Mouse (Mus musculus) naive thymus-derived CD4-positive, alpha-beta T cell, adult 2 months (primary cell): Measurements from ENCODE around the gene Tob2.

Source experiments
- DNase-seq: peaks from one replicate; pipeline ENCODE4 v3.0.0-alpha.2; 2011; ENCODE audit warnings: low read depth

Gene Tob2

DNA sequence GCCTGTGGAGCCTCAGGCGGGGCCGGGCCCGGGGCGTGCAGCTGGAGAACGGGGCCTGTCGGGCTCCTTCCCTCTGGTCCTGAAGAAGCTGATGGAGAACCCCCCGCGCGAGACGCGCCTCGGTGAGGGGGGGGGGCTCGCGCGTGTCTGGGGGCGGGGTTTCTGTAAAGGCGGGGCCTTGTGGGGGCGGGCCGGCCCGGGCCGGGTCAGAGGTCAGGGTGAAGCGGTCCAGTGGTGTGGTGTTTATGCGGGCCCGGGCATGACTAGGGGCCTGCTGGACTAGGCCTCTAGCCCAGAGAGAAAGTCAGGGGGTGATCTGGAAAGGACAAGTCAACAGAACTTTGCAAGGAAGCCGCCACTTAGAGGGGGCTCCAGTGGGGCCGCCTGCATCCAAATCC, 47.0 kb downstream of the Tob2 start:
- DNase-seq = no peak

DNA sequence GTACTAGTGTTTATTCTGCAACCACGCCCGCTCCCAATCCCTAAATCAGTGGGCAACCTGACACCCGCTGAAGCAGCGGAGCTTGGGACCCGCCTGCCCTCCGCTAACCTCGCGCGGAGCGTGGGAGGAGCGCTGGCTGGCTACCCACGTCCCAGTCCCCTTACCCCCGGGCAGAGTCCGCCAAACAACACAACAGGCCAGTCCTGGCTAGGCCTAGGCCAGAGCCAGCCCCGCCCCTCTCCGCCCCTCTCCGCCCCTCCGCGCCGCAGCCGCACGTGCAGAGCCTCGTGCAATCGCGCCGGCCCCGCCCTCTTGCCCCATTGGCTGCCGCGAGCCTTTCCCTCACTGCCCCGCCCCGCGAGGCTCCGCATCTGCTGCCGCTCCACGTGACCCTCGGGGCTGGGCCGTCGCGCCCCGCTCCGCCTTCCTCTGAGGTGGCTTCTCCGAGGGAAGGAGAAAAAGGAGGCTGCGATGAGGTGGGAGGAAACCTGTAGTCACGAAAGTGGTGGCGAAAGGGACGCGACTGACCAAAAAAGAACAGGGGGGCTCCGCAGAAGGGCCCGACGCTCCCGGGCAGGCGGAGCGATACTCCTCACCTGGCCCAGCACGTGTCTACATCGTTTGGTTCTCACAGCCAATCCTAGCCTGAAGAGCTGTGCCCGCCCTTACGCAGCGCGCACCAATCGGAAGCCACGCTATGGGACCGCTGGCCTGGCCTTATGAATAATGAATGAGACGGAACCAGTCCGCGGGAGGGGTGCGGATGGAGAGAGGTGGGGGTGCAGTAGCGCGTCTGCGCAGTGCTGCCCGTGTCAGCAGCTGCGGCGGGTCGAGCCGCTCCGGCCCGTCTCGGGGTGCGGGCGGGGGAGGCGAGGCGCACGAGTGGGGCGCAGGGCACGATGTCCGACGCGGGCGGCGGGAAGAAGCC, 47.7 kb downstream of the Tob2 start:
- DNase-seq = peak; percentile 98

DNA sequence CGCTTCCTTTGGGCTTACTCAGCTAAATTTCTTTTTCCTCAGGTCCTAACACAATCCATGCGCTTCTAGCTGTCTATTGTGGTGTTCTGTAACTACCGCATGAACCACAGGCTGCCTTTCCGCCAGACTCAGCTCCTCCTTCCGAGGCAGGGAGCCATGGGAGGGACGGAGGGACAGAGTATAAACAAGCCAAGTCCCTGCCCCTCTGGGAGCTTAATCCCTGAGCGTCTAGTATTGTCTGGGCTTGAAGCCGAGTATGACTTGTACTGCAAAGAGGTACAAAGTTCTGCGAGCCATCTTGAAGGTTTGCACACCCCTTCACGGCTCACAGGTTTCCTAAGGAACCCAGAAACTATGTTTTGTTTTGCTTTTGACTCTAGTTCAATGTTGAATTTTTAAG, 48.4 kb downstream of the Tob2 start:
- DNase-seq = peak; percentile 75

DNA sequence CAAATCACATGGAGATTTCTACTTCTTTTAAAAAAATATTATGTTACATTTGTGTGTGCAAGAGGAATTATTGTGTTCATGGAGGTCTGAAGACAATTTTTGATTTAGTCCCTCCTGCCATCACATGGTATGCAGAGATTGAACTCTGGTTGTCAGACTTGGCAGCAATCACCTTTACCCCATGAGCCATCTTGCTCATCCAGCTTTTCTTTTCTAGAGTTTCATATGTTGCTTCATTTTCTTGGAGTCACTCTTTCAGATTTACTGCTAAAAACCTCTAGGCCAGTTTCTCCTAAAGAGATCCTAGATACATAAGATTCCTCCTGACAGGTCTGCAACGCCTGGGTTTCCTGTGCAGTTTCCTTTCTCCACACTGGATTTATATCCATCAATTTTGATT, 49.0 kb downstream of the Tob2 start:
- peak; percentile 18 for DNase-seq

DNA sequence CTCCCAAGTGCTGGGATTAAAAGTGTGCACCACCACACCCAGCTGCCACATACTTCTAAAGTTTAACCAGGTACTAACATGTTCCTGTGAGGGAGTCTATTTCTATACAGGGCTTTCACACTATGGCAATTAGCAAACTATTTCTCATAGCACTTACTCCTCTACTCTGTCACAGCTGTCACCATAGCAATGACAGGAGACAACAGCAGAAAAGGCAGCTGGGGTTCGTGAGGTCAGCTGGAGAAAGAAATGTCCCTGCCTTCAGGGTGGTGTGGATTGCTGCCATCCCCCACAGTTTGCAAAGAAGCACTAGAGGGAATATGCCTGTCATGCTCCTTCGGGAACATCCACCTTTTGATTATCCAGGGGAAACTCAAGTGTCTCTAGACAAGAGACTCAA, 49.8 kb downstream of the Tob2 start:
- no peak for DNase-seq

DNA sequence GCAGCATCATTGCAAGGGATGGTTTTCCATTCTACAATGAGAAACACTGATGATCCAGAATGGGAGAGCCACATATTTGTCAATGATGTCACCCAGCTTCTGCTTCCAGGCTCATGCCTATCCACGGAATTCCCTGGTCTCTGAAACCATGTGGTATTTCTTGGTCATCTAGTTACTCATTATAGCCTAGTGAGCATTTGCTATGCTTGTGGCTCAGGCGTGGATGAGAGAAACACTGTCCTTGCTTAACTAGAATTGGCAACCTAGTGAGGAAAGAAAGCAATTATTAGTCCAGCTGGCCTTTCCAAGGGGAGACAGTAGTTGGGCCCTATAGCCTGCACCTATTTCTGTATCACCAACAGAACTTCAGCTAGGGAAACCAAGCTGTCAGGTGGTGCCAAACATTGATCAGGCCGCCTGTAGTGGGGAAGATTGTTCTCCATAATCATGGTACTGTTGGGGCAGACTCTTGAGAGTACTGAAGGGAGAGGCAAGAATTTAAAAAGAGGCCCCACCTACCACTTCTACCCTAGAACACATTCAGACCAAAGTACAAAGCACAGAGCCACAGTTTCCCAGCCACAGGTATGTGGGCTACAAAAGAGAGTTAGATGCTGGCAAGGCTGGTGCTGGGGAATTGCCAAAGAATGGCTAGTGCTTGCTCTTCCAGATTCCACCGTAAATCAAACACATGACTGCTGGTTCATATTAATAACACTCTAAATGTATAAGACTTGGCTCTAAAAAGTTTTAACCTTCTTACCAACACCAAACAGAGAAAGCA, 51.8 kb downstream of the Tob2 start:
- no peak for DNase-seq

DNA sequence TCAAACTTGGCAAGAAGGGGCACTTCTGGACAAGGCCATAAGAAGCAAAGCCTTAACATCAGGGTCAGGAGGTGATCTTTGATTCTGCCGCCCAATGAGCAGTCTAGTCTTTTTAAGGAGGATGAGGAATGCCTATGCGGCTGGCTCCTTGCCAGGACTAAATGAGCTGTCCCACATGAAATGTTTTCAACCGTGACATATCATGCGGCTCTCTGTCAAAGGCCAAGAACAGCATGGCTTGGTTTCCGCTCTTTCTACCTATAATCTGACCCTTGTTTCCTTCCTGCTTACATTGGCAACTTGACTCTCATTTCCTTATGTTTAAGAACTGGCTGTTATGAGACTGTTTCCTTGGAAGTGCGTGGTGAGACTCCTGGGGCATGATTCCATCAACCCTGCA, 53.0 kb downstream of the Tob2 start:
- no peak for DNase-seq

DNA sequence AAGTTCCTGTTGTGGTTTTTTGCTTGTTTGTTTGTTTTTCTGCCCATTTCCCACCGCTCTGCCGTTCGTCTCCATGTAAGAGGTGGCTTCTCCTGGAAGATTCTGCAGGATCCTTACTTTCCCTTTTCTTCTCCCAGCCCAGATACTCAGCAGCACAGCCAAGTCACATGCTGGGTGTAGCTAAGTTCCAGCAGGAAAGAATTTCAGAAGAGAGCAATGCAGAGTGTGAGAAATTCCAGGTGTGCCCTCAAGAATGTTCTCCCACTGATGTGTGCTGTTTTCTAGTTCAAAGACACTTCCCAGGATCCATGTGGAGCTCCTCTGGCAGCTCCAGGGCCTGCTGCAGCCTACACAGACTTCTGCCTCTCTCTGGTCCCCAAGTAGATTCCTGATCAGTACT, 53.7 kb downstream of the Tob2 start:
- no peak for DNase-seq

DNA sequence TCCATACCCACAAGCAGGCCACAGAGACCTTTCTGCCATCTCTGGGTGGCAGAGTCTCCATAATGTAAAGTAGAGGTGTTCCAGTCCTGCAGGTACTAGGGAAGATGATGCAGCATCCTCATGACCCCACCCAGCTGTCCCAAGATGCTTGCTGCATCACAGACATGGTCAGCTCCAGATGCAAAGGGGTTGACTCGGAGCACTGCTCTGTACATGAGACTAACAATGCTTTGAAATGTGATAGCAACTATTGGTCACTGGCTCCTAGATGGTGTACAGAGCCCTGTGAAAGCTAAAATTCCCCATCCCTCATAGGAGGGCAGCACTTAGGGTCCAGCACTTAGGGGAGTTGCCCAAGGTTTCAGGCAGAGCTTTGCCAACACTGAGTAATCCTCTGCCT, 54.4 kb downstream of the Tob2 start:
- DNase-seq = no peak

GRCm38 (mm10) chr15:81803425-81803951, 55.1 kb downstream of the Tob2 start:
- no peak for DNase-seq

- no peak for DNase-seq
Observed at GRCm38 (mm10) chr15:81802941-81803351, 55.6 kb downstream of the Tob2 start.

GRCm38 (mm10) chr15:81802001-81802890, 56.4 kb downstream of the Tob2 start, which contains the start of gene Tef:
Gene Tef (plus strand): TSS chr15:81802421.
- DNase-seq = peak; percentile 85

- DNase-seq = no peak
Observed at GRCm38 (mm10) chr15:81800391-81800790, 58.2 kb downstream of the Tob2 start.

DNA sequence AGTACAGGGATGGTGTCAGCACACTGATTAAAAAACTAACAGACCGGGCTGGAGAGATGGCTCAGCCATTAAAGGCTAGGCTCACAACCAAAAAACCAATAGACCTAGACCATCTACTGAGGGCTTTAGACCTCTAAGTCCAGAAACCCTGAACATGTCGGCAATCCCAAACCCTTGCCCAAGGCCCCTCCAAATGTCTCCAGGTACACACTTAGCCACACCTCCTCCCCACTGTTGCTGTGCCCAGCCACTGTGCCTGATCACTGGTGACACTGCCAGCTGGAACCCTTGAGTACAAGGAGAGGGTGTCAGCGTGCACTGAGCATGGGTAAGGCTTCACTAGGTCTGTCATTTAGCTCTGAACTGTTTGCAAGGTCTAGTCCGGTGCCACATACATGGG, 60.2 kb downstream of the Tob2 start:
- no peak for DNase-seq
